ENCODE assay signal across 13 mouse cellular contexts in genomic region chr1:155070561-155071286, GRCm38 (mm10). TPM values are rescaled to one million over a fixed set of nuclear protein-coding genes. Genes with fewer than 3 reads are reported as not detected.
DNase-seq lines count a peak whose midpoint lies in the region; ATAC-seq and TF ChIP-seq lines count a peak whose summit lies in the region.
"Had no signal": no experiment of that assay in that cellular context is flagged by ENCODE, and none has a peak within 500 bp of the region (broad histone marks: within the 10 kb centered on the region; RNA-seq: fewer than 3 reads in every experiment).

No protein-coding gene starts in this region.

- ATAC-seq in forebrain, embryonic 12.5 days (ENCODE audit: low FRiP score): peak; percentile 15; the same call in 1 of the 2 replicates
- ATAC-seq in forebrain, postnatal 0 days: no peak; the same call in 1 of the 2 replicates
- 0 out of 2 replicates have a peak, but pooled peaks have one; percentile 57 for ATAC-seq in neural tube, embryonic 12.5 days (ENCODE audit: low FRiP score, low read depth)
- ATAC-seq in neural tube, embryonic 15.5 days (ENCODE audit: low FRiP score): no peak
- peak; percentile 18; the same call in 1 of the 2 replicates for ATAC-seq in hindbrain, embryonic 16.5 days
- no peak for ATAC-seq in stomach, embryonic 16.5 days (ENCODE audit: insufficient read depth, low FRiP score)
- ATAC-seq in kidney, embryonic 16.5 days (ENCODE audit: low FRiP score, low TSS enrichment): no peak

- H3K27ac ChIP-seq in forebrain, embryonic 12.5 days: no peak overlapping the region
- no peak overlapping the region for H3K27ac ChIP-seq in forebrain, postnatal 0 days (ENCODE audit: low read depth, low read length)
- H3K27ac ChIP-seq in neural tube, embryonic 12.5 days: no peak overlapping the region
- H3K27ac ChIP-seq in neural tube, embryonic 15.5 days (replicated peaks): no peak overlapping the region
- H3K27ac ChIP-seq in hindbrain, embryonic 16.5 days (ENCODE audit: low read depth, low read length): no peak overlapping the region
- H3K27ac ChIP-seq in stomach, embryonic 16.5 days (ENCODE audit: low read length): peak overlapping the region; percentile 82; the same call in 1 of the 2 replicates
- H3K27ac ChIP-seq in kidney, embryonic 16.5 days (ENCODE audit: low read length): no peak overlapping the region

- peaks cover 36% of the 10 kb centered on the region for H3K4me1 ChIP-seq in forebrain, embryonic 12.5 days
- peaks cover 12% of the 10 kb centered on the region for H3K4me1 ChIP-seq in forebrain, postnatal 0 days (ENCODE audit: insufficient read depth)
- H3K4me1 ChIP-seq in neural tube, embryonic 12.5 days: peaks cover 25% of the 10 kb centered on the region
- peaks cover 33% of the 10 kb centered on the region for H3K4me1 ChIP-seq in neural tube, embryonic 15.5 days
- peaks cover 13% of the 10 kb centered on the region for H3K4me1 ChIP-seq in hindbrain, embryonic 16.5 days (ENCODE audit: control insufficient read depth, insufficient read depth, low read depth, low read length)
- H3K4me1 ChIP-seq in stomach, embryonic 16.5 days (ENCODE audit: control insufficient read depth, insufficient read depth, low read length): peaks cover 22% of the 10 kb centered on the region
- H3K4me1 ChIP-seq in kidney, embryonic 16.5 days (ENCODE audit: insufficient read depth, low read length): peaks cover 32% of the 10 kb centered on the region

- H3K4me2 ChIP-seq in forebrain, embryonic 12.5 days: no peak overlapping the region
- H3K4me2 ChIP-seq in forebrain, postnatal 0 days (ENCODE audit: low read depth): no peak overlapping the region
- H3K4me2 ChIP-seq in neural tube, embryonic 12.5 days (replicated peaks): no peak overlapping the region
- no peak overlapping the region for H3K4me2 ChIP-seq in neural tube, embryonic 15.5 days
- H3K4me2 ChIP-seq in hindbrain, embryonic 16.5 days (ENCODE audit: low read length): no peak overlapping the region
- H3K4me2 ChIP-seq in stomach, embryonic 16.5 days (ENCODE audit: low read depth, low read length): no peak overlapping the region
- H3K4me2 ChIP-seq in kidney, embryonic 16.5 days (replicated peaks; ENCODE audit: low read depth, low read length): no peak overlapping the region

- H3K9me3 ChIP-seq in forebrain, embryonic 12.5 days: no peaks in the 10 kb centered on the region
- H3K9me3 ChIP-seq in forebrain, postnatal 0 days (ENCODE audit: low read length): no peaks in the 10 kb centered on the region
- no peaks in the 10 kb centered on the region for H3K9me3 ChIP-seq in neural tube, embryonic 12.5 days
- no peaks in the 10 kb centered on the region for H3K9me3 ChIP-seq in neural tube, embryonic 15.5 days (replicated peaks)
- no peaks in the 10 kb centered on the region for H3K9me3 ChIP-seq in hindbrain, embryonic 16.5 days (ENCODE audit: control insufficient read depth, low read length)
- no peaks in the 10 kb centered on the region for H3K9me3 ChIP-seq in stomach, embryonic 16.5 days (replicated peaks; ENCODE audit: control insufficient read depth, low read length)
- no peaks in the 10 kb centered on the region for H3K9me3 ChIP-seq in kidney, embryonic 16.5 days (ENCODE audit: low read length)

- 62% methylated on average over 5 of the region's 5 CpGs for WGBS in forebrain, embryonic 12.5 days
- WGBS in forebrain, postnatal 0 days: 59% methylated on average over 5 of the region's 5 CpGs
- 57% methylated on average over 5 of the region's 5 CpGs for WGBS in neural tube, embryonic 12.5 days
- 61% methylated on average over 5 of the region's 5 CpGs for WGBS in neural tube, embryonic 15.5 days
- 51% methylated on average over 5 of the region's 5 CpGs for WGBS in hindbrain, embryonic 16.5 days
- 69% methylated on average over 5 of the region's 5 CpGs for WGBS in stomach, embryonic 16.5 days
- 51% methylated on average over 5 of the region's 5 CpGs for WGBS in kidney, embryonic 16.5 days

- no peak overlapping the region for H3K4me3 ChIP-seq in forebrain, embryonic 12.5 days (replicated peaks)
- no peak overlapping the region for H3K4me3 ChIP-seq in forebrain, postnatal 0 days (ENCODE audit: low read depth, low read length)
- no peak overlapping the region for H3K4me3 ChIP-seq in neural tube, embryonic 12.5 days
- no peak overlapping the region for H3K4me3 ChIP-seq in neural tube, embryonic 15.5 days (replicated peaks)
- no peak overlapping the region for H3K4me3 ChIP-seq in hindbrain, embryonic 16.5 days (ENCODE audit: low read length)
- H3K4me3 ChIP-seq in stomach, embryonic 16.5 days (replicated peaks; ENCODE audit: low read length): no peak overlapping the region
- no peak overlapping the region for H3K4me3 ChIP-seq in kidney, embryonic 16.5 days (ENCODE audit: low read length)
- H3K4me3 ChIP-seq: myocyte had no signal

- H3K9ac ChIP-seq in forebrain, embryonic 12.5 days: no peak overlapping the region
- H3K9ac ChIP-seq in forebrain, postnatal 0 days: no peak overlapping the region
- no peak overlapping the region for H3K9ac ChIP-seq in neural tube, embryonic 12.5 days
- H3K9ac ChIP-seq in neural tube, embryonic 15.5 days (replicated peaks): no peak overlapping the region
- H3K9ac ChIP-seq in hindbrain, embryonic 16.5 days (ENCODE audit: low read depth, low read length): no peak overlapping the region
- no peak overlapping the region for H3K9ac ChIP-seq in stomach, embryonic 16.5 days (ENCODE audit: low read length)
- H3K9ac ChIP-seq in kidney, embryonic 16.5 days (replicated peaks; ENCODE audit: low read length): no peak overlapping the region

- no peaks in the 10 kb centered on the region for H3K27me3 ChIP-seq in forebrain, embryonic 12.5 days
- H3K27me3 ChIP-seq in forebrain, postnatal 0 days (ENCODE audit: insufficient read depth, low read length): no peaks in the 10 kb centered on the region
- no peaks in the 10 kb centered on the region for H3K27me3 ChIP-seq in neural tube, embryonic 12.5 days (replicated peaks)
- H3K27me3 ChIP-seq in neural tube, embryonic 15.5 days (replicated peaks): no peaks in the 10 kb centered on the region
- no peaks in the 10 kb centered on the region for H3K27me3 ChIP-seq in hindbrain, embryonic 16.5 days (replicated peaks; ENCODE audit: control insufficient read depth, insufficient read depth, low read length)
- no peaks in the 10 kb centered on the region for H3K27me3 ChIP-seq in stomach, embryonic 16.5 days (ENCODE audit: control insufficient read depth, insufficient read depth, low read length)
- no peaks in the 10 kb centered on the region for H3K27me3 ChIP-seq in kidney, embryonic 16.5 days (ENCODE audit: insufficient read depth, low read length)

- no peak for TF ChIP-seq CTCF in forebrain, postnatal 0 days (IDR thresholded peaks at IDR 0.05; ENCODE audit: low read depth)

- no peak for DNase-seq in forebrain, postnatal 0 days
- DNase-seq in adrenal gland, adult 8-10 months: no peak
- DNase-seq: adrenal gland, postnatal 10 days; cerebellum, adult 11-12 months; heart, adult 18-20 months; heart, postnatal 4 days had no signal

- no peaks in the 10 kb centered on the region for H3K36me3 ChIP-seq in forebrain, embryonic 12.5 days (replicated peaks)
- no peaks in the 10 kb centered on the region for H3K36me3 ChIP-seq in forebrain, postnatal 0 days (ENCODE audit: insufficient read depth)
- H3K36me3 ChIP-seq in neural tube, embryonic 12.5 days: no peaks in the 10 kb centered on the region
- H3K36me3 ChIP-seq in neural tube, embryonic 15.5 days: no peaks in the 10 kb centered on the region
- H3K36me3 ChIP-seq in hindbrain, embryonic 16.5 days (ENCODE audit: control insufficient read depth, insufficient read depth, low read length): no peaks in the 10 kb centered on the region
- H3K36me3 ChIP-seq in stomach, embryonic 16.5 days (ENCODE audit: control insufficient read depth, insufficient read depth, low read length): no peaks in the 10 kb centered on the region
- no peaks in the 10 kb centered on the region for H3K36me3 ChIP-seq in kidney, embryonic 16.5 days (ENCODE audit: insufficient read depth, low read length)

RNA-seq across cellular contexts. Expression of gene Ier5, which starts 28.7 kb away (rescaled TPM):
- polyA plus RNA-seq in forebrain, embryonic 12.5 days (2016; fragmentation: Nextera tagmentation; extraction: Ambion mirVana): 15.2 and 19.2 TPM in 2 replicates
- total RNA-seq in forebrain, postnatal 0 days (2014; rRNA removed): 46.0 and 47.6 TPM in 2 replicates
- polyA plus RNA-seq in forebrain, postnatal 0 days (2015; fragmentation: Nextera tagmentation; extraction: Ambion mirVana): 9.4 and 11.6 TPM in 2 replicates
- 18.9 and 23.2 TPM in 2 replicates for polyA plus RNA-seq in neural tube, embryonic 12.5 days (2016; fragmentation: Nextera tagmentation; extraction: Ambion mirVana)
- polyA plus RNA-seq in neural tube, embryonic 15.5 days (2015; fragmentation: Nextera tagmentation; extraction: Ambion mirVana): 3.9 and 4.8 TPM in 2 replicates
- 4.5 and 5.5 TPM in 2 replicates for polyA plus RNA-seq in hindbrain, embryonic 16.5 days (2015; fragmentation: Nextera tagmentation; extraction: Ambion mirVana)
- 2.0 and 2.5 TPM in 2 replicates for polyA plus RNA-seq in stomach, embryonic 16.5 days (2015; fragmentation: Nextera tagmentation; extraction: Ambion mirVana)
- total RNA-seq in adrenal gland, adult 8-10 months (2022): 10 to 100 TPM in 3 of 4 experiments, 1 to 10 TPM in 1; 7.8 to 11.9 (median 11.2) TPM
- 4.4 and 5.3 TPM in 2 replicates for polyA plus RNA-seq in kidney, embryonic 16.5 days (2015; fragmentation: Nextera tagmentation; extraction: Ambion mirVana)

Comparison
In these comparisons a context has a peak if more than half of its experiments do, and no peak if none do; other contexts are left out.
1. ATAC-seq: peak in forebrain, embryonic 12.5 days (single experiment), neural tube, embryonic 12.5 days (single experiment) and hindbrain, embryonic 16.5 days (single experiment); none in forebrain, postnatal 0 days (single experiment), neural tube, embryonic 15.5 days (single experiment), stomach, embryonic 16.5 days (single experiment) and kidney, embryonic 16.5 days (single experiment).